Mouse (Mus musculus) liver, postnatal 0 days (tissue): Measurements from ENCODE around the gene Fem1a.

Source experiments
- CTCF ChIP-seq: sonication (generic); IDR thresholded peaks from 2 replicates; pipeline ENCODE4 v1.5.1; 2016; ENCODE audit warnings: antibody characterized with exemption, low read depth
- EP300 ChIP-seq: IDR thresholded peaks from 2 replicates; pipeline ENCODE4 v1.6.1; 2016; ENCODE audit warnings: antibody characterized with exemption, low read depth, mild to moderate bottlenecking

GRCm38 (mm10) chr17:56214229-56214628 lies 42.4 kb upstream of the Fem1a start:
- TF ChIP-seq EP300 = no peak
- no peak for TF ChIP-seq CTCF
